Mouse (Mus musculus): ENCODE results near the gene Fhit. TPM values are rescaled to one million over a fixed set of nuclear protein-coding genes. Genes with fewer than 3 reads are reported as not detected.

Fhit gene
- polyA plus RNA-seq, 1 experiment from 2014 or later, result 6.8 TPM

DNA sequence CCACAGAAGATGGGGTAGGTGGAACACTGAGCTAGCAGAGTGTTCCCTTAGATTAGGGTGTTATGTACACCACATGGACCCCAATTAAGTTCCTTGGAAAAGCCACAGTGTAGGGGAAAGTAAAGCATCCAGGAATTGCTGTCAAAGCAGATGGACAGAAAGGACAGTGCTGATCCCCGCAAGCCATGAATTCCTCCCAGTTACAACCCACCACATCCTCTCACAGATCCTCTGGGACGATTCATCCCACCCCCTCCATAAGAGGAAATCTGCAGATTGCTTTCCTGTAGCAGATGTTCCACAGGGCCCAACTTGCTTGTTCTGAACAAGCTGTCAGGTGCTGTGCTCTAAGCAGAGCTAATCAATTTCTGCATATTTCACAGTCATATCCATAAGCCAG lies 1644.2 kb downstream of the Fhit start:
- Histone ChIP-seq H3K4me2 (no peak overlapping the region), H3K9ac (no peak overlapping the region), H3K36me3 (no peaks in the 10 kb centered on the region), H3K4me3 (no peak overlapping the region), H3K4me1 (no peaks in the 10 kb centered on the region), H3K27ac (no peak overlapping the region), H3K9me3 (no peaks in the 10 kb centered on the region), H3K27me3 (no peaks in the 10 kb centered on the region)
- 79% methylated on average over 2 of the region's 2 CpGs for WGBS
- ATAC-seq (ENCODE audit: insufficient number of reproducible peaks, insufficient read depth, low FRiP score, low TSS enrichment, low read depth), result no peak

DNA sequence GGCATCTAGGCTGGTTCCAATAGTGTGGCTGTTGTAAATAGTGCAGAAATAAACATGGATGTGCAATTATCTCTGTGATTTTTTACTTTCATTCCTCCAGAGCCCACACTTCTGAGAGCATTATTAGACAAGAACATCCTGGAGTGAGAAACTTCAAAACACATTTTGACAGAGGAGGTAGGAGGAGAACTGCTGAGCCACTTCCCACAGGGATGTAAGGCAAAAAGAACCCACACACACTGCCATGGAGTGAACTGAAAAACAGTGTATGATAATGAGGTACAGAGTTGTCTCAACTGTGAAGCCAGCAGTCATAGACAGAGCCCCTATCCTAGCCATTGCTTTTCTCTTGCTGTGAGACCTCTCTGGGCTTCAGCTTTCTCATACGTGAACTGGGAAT lies 1652.2 kb downstream of the Fhit start:
- no peaks in the 10 kb centered on the region for H3K27me3 ChIP-seq
- ATAC-seq (ENCODE audit: insufficient number of reproducible peaks, insufficient read depth, low FRiP score, low TSS enrichment, low read depth), result no peak
- 93% methylated on average over 1 of the region's 1 CpGs for WGBS
- no peak overlapping the region for H3K4me3 ChIP-seq
- H3K27ac ChIP-seq, result no peak overlapping the region
- H3K9me3 ChIP-seq, result no peaks in the 10 kb centered on the region
- H3K4me2 ChIP-seq, result no peak overlapping the region
- no peaks in the 10 kb centered on the region for H3K4me1 ChIP-seq
- no peak overlapping the region for H3K9ac ChIP-seq
- H3K36me3 ChIP-seq, result no peaks in the 10 kb centered on the region

Other genes with a start within 250 kb of the Fhit start
- 1.4 and 1.6 TPM in 2 replicates for gene Gm3839, start 194.7 kb upstream of the Fhit start, polyA plus RNA-seq (2015; fragmentation: Nextera tagmentation; extraction: Ambion mirVana)

Data from embryonic facial prominence, embryonic 13.5 days (tissue).